Mouse (Mus musculus): ENCODE measurements around the gene Mmaa. TPM values are rescaled to one million over a fixed set of nuclear protein-coding genes. Genes with fewer than 3 reads are reported as not detected.

The Mmaa gene
- total RNA-seq, 2 experiments from 2014 or later, result 36.1 to 42.9 TPM

DNA sequence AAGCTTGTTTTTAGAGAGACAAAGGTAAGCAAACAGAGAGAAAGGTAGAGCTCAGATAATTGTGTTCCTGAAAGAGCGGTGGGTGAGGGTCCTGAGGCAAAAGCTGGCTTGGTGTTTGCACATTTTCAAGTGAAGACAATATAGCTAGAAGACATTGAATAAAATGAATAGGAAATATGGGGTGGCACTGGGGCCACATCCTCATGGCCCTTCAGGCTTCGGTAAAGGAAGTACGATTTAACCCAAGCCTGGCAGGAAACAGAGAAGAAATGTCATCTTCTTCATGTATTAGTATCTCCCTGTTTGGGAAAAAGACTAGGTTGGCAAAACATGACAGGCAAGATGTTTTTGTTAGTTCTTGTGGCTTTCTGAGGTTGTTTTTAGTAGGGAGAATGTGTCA lies 68.7 kb downstream of the Mmaa start:
- no peak for DNase-seq
- intact Hi-C loops (cut with DNase I), result no loop called here

DNA sequence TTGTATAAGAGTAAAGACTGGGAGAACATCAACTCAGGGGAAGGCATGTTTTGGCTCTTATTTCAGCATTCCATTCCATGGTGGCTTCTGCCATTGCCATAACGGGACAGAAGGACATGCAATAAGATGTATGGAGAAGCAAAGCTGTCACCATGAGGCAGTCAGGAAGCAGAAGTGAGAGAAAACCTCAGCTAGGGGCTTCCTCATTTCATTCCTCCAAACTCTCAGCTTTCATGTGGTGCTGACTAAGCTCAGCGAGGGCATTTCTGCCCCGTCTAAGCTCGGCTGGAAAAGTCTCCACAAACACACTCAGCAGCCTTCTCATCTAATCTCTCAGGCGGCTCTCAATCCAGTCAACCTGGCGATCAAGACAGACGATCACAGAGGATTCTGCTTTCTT lies 69.2 kb downstream of the Mmaa start:
- no peak for DNase-seq
- intact Hi-C loops (cut with DNase I), result no loop called here

DNA sequence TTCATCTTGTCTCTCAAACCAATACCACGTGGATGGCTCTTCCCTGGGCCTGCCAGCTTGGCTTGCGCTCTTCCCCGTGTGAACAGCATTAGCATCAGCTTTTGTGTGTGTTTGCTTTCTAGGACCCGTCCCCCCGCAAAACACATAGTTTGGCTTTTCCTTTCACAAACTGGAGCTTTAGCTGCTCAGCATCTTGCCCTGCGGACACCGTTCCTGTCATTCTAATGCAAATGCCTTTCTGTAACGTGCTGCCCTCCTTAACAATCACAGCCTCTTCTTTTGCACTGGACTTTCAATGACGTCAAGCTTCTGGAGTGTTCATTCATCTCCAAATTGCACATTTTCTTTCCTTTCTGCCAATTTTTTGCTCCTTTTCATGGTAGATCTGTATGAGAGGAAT lies 70.4 kb downstream of the Mmaa start:
- intact Hi-C loops (cut with DNase I), result no loop called here

DNA sequence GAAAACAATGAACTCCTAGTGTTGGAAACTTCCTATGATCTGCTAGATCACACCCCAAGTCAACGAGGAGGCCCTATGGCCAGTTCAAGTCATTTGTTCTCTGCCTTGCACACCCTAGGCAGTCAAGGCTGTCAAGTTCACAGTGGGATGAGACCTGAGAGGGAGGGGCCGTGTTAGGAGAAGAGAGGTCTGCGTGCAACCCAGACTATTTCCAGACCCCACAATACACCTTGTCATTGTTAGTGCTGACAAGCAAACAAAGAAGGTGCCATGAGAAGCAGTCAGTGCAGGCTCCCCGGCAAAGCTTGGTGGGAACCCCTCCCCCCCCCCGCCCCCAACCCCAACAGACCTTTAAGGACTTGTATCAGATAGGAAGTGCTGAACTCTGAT lies 72.0 kb downstream of the Mmaa start:
- intact Hi-C loops (cut with DNase I), result no loop called here
- no peak for DNase-seq

More for the DNA sequence above, 70.4 kb downstream of the Mmaa start:
- DNase-seq, result no peak

DNA sequence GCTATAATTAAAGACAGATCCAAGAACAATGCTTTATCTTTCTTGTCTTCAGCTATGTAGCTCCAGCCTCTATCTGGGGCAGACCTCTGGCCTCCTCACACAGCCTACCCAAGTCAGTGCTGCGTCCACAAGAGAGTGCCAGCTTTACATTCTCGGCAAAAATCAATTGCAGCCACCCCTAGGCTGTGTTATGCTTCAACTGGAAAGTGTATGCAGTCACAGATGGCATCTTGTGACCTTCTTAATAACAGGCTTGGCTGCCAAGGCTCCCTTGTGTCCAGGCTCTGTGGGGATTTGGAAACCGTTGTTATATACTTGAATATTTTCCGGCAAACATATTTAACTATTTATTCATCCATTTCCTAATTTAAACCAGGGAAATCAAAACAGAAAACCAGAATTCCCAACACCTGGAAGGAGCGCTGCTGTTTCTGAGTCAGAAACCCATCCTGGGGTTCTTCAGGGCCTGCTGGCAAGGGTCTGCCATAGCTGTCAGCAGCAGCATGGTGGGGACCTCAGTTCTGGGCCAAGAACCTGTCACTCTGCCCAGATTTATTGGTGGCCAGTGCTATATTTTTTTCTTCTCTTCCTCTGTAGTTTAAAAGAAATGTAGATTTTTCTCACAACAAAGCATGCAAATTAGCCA lies 72.5 kb downstream of the Mmaa start:
- intact Hi-C loops (cut with DNase I), result no loop called here

More for the DNA sequence above, 72.5 kb downstream of the Mmaa start:
- no peak for DNase-seq

Other genes with a start within 250 kb of the Mmaa start
- not detected for gene 1700011L22Rik, start 46.4 kb downstream of the Mmaa start, total RNA-seq (2021)
- gene Smad1, start 104.6 kb upstream of the Mmaa start, total RNA-seq (2021), result 10 to 100 TPM; 16.2 to 18.0 TPM

All from heart, postnatal 36 days (tissue).